Mouse (Mus musculus): ENCODE data around the gene Gm10037.
"Not testable (repeated sequence)": the region's sequence is repeated elsewhere in the genome, so short reads cannot be mapped to it uniquely, and the experiment has no call there.

Gm10037 gene

DNA sequence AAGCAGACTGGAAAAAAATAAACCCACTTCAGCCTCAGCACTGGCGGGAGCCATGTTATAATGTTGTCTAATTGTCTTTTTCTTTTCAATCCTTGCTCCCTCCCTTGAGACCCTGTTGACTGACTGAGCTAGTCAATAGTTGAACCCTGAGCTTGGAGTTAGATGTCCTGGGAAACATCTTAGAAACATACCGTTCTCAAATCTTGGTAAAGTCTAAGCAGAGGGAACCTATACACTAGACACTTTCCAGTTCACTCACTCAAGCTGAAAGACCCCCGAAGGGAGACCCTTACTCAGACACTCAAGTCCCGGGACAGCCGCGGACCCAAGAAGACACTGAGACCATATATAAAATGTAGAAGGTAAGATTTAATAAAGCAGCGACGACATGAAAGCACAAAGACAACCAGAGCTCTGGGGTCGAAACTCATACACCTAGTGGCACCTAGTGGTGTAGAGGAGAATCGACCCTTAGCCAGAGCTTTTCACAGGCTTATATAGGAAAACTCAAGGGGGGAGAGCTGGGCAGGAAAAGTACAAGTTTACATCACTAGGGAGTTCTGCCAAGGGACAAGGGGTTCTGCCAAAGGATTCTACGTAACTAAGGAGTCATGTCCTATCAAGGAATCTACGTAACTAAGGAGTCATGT is 45.3 kb downstream of the Gm10037 start:
- not testable (repeated sequence) for DNase-seq (ENCODE audit: extremely low spot score, low spot score)

DNA sequence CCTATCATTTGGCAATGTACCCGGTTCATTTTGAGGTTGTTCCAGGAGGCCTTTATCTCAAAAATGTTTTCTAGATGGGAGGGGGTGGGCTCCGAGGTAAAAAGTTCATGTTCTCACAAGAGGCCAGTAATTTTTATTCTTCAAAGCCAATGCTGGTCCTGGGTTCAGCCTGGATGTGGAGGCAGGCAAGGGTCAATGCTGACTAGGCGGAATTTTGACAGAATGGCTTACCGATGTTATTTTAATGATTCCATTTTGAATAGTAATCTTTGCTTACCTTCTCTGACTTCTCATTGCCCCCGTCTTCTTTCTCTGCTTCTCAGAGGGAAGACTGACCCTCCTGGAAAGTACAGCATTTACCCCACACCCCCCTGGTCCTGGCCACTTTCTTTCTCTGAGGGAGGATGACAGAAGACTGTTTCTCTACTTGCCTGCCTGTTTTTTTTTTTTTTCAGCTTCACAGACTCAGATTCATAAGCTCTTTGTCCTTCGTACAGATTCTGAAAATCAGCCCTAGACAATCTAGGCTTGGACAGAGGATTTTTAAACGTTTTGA is 45.9 kb downstream of the Gm10037 start:
- DNase-seq (ENCODE audit: extremely low spot score, low spot score), result no peak

DNA sequence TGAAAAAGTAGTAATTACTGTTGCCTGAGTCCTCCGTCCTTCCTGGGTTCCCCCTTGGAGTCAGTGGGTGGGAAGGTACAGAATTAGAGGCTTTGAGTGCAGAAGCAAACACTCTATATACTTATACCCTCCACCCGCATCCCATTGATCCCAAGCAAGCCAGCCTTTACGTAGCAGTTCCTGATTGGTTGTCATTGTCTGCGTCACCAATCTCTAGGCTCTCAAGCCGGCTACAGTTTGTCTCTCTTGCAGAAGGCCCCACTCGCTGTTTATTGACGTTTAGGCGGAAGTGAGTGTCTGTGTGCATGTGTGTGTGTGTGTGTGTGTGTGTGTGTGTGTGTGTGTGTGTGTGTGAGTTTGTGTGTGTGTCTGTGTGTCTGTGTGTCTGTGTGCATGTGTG is 53.1 kb downstream of the Gm10037 start:
- no peak for DNase-seq (ENCODE audit: extremely low spot score, low spot score)

Data from neural tube, embryonic 10.5 days (tissue).